Mouse (Mus musculus): Measurements from ENCODE around the gene Dync1i1.

DNA sequence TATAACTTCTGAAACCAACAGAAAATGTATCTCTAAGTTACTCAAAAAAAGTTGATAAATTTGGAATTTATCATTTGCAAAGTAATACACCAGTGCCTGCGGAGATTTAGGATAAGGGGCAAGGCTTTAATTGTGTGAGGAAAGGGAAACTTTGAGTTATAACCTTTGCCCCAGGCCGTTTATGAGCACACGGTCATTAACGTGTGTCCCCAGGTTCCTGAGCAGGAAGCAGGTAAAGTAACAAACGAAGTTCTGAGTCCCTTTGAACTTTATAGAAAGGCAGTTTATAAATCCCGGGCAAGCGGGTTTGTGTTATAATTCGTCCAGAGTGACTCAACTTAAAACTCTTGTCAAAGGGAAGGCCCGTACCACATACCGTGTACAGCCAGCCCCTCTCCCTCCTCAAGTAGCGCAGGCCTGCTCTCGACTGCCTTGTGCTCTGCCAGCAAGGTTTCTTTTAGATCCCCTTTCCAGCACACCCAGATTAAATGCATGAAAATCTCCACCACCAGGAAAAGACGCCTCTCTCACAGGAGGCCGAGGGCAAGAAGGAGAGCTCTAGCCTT lies 103.1 kb downstream of the Dync1i1 start:
- TF ChIP-seq CTCF (IDR thresholded peaks at IDR 0.05; ENCODE audit: low read depth), result no peak
- no peak for TF ChIP-seq EP300 (optimal IDR thresholded peaks at IDR 0.05)
